Mouse (Mus musculus): ENCODE results near the gene Kmt5b. TPM values are rescaled to one million over a fixed set of nuclear protein-coding genes. Genes with fewer than 3 reads are reported as not detected.

Gene Kmt5b
- polyA plus RNA-seq, 1 experiment from 2014 or later: 6.2 TPM

DNA sequence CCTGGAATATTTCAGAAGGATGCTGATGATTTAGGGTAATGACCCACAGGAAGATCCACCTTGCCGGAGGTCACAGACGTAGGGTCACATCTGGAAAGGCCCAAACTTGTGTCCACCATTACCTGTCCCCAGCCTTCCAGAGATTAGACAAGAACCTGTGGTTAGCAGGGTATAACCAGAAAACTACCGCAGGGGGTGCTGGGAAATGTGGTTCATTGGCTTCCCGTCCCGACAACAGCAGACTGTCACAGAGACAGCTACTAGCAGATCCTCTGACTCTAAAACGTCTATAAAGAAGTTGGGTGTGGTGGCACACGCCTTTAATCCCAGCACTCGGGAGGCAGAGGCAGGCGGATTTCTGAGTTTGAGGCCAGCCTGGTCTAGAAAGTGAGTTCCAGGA is 69.6 kb downstream of the Kmt5b start:
- Histone ChIP-seq H3K9me3 (ENCODE audit: low read length) (no peaks in the 10 kb centered on the region), H3K9ac (replicated peaks) (no peak overlapping the region), H3K4me1 (ENCODE audit: insufficient read depth) (peaks cover 21% of the 10 kb centered on the region), H3K4me3 (ENCODE audit: low read depth, low read length) (no peak overlapping the region), H3K27ac (ENCODE audit: low read depth) (no peak overlapping the region), H3K36me3 (replicated peaks; ENCODE audit: insufficient read depth, low read length) (no peaks in the 10 kb centered on the region), H3K27me3 (ENCODE audit: insufficient read depth, low read length) (no peaks in the 10 kb centered on the region), H3K4me2 (ENCODE audit: low read depth, low read length) (no peak overlapping the region)
- ATAC-seq (no peak), DNase-seq (no peak)
- WGBS (ENCODE audit: insufficient replicate concordance): 77% methylated on average over 9 of the region's 9 CpGs
- no peak for TF ChIP-seq CTCF (IDR thresholded peaks at IDR 0.05; ENCODE audit: low read depth)
- no peak for TF ChIP-seq EP300 (IDR thresholded peaks at IDR 0.05; ENCODE audit: low read depth)

DNA sequence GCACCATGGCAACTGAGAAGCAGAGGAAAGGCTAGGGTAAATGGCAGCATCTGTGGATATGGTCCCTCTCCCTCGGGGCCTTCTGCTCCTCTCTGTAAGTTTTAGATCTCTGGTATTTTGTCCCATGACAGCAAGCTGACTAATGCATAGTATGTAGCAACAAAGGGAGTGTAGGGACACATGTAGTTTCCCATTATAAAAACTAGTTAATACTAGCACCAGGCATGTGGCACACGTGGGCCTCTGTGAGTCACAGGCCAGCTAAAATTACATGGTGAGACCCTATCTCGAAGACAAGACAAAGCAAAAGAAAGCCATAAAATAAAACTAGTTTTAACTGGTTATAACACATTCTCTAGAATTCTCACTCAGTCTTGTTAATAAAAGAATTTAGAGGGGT is 71.7 kb downstream of the Kmt5b start:
- Histone ChIP-seq H3K4me3 (ENCODE audit: low read depth, low read length) (no peak overlapping the region), H3K4me1 (ENCODE audit: insufficient read depth) (peaks cover 11% of the 10 kb centered on the region), H3K4me2 (ENCODE audit: low read depth, low read length) (no peak overlapping the region), H3K9ac (replicated peaks) (no peak overlapping the region), H3K9me3 (ENCODE audit: low read length) (no peaks in the 10 kb centered on the region), H3K27ac (ENCODE audit: low read depth) (no peak overlapping the region), H3K27me3 (ENCODE audit: insufficient read depth, low read length) (no peaks in the 10 kb centered on the region), H3K36me3 (replicated peaks; ENCODE audit: insufficient read depth, low read length) (no peaks in the 10 kb centered on the region)
- WGBS (ENCODE audit: insufficient replicate concordance): 74% methylated on average over 3 of the region's 3 CpGs
- DNase-seq: no peak
- TF ChIP-seq EP300 (IDR thresholded peaks at IDR 0.05; ENCODE audit: low read depth) (no peak), CTCF (IDR thresholded peaks at IDR 0.05; ENCODE audit: low read depth) (no peak)
- no peak for ATAC-seq

DNA sequence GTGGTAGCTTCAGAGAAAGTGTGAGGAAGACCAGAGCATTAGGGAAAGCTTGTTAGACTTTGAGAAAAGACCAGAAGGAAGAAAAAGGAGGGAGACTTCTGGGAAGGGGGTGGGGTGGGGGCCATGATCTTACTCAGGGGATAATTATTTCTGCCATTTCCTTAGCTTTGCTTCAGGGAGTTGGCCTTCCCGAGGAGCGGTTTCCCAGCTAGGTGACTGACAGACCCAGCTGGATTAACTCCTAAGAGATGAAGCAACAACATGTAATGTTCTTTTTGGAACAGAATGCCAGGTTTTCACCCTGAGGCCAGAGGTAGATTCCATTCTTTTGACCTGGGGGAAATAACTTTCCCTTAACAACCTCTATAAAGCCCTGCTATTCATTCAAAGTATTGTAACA is 72.5 kb downstream of the Kmt5b start:
- WGBS (ENCODE audit: insufficient replicate concordance): 66% methylated on average over 2 of the region's 2 CpGs
- H3K27me3 ChIP-seq (ENCODE audit: insufficient read depth, low read length): no peaks in the 10 kb centered on the region
- TF ChIP-seq EP300 (IDR thresholded peaks at IDR 0.05; ENCODE audit: low read depth) (no peak), CTCF (IDR thresholded peaks at IDR 0.05; ENCODE audit: low read depth) (no peak)
- DNase-seq: no peak
- H3K4me3 ChIP-seq (ENCODE audit: low read depth, low read length): no peak overlapping the region
- H3K9ac ChIP-seq (replicated peaks): no peak overlapping the region; the same call in 1 of the 2 replicates
- no peak overlapping the region for H3K27ac ChIP-seq (ENCODE audit: low read depth)
- no peak for ATAC-seq
- peaks cover 7% of the 10 kb centered on the region; the same call in 1 of the 2 replicates for H3K4me1 ChIP-seq (ENCODE audit: insufficient read depth)
- H3K9me3 ChIP-seq (ENCODE audit: low read length): no peaks in the 10 kb centered on the region
- no peaks in the 10 kb centered on the region for H3K36me3 ChIP-seq (replicated peaks; ENCODE audit: insufficient read depth, low read length)
- H3K4me2 ChIP-seq (ENCODE audit: low read depth, low read length): no peak overlapping the region

DNA sequence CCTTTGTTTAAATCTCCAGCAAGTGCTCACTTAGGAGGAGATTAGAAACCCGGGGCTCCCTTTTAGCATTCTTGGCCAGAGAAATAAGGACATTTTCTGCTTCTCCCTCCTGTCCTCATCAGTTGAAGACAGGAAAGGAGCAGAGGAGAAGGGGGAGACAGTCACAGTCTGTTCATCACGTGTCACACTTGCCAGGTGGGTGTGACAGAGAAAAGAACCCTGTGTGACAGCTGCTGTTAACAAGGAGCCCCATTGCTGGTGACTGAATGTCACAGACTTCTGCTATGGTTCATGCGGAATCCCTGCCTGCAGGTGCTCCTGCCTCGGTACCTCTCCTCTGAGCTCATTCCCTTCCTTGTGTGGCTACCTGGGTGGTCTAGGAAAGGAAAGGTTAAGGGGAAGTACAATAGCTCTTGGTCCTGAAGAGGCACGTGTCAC is 73.0 kb downstream of the Kmt5b start:
- no peak for DNase-seq
- no peak overlapping the region for H3K9ac ChIP-seq (replicated peaks)
- no peak overlapping the region for H3K4me2 ChIP-seq (ENCODE audit: low read depth, low read length)

DNA sequence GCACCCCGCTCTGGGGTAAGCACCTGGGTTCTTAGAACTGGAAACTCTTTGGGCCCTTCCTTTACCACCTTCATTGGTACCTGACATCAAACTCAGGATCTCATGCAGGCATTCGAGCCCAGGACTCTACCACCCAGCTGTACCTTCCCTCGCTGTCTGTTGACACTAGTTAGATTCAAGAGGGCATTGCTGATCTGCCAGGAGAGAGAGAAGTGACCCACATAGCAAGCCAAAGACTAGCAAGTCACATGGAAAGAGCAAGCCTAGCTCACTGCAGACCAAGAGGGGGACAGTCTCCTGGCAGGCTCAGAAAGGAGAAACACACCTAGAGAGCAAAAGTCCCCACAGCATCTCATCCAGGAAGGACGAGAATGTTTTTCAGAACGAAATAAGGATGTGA is 73.5 kb downstream of the Kmt5b start:
- WGBS (ENCODE audit: insufficient replicate concordance): 78% methylated on average over 5 of the region's 5 CpGs
- Histone ChIP-seq H3K4me1 (ENCODE audit: insufficient read depth) (peaks cover 10% of the 10 kb centered on the region), H3K27me3 (ENCODE audit: insufficient read depth, low read length) (no peaks in the 10 kb centered on the region), H3K9ac (replicated peaks) (no peak overlapping the region), H3K27ac (ENCODE audit: low read depth) (no peak overlapping the region), H3K4me3 (ENCODE audit: low read depth, low read length) (no peak overlapping the region), H3K9me3 (ENCODE audit: low read length) (no peaks in the 10 kb centered on the region), H3K4me2 (ENCODE audit: low read depth, low read length) (no peak overlapping the region), H3K36me3 (replicated peaks; ENCODE audit: insufficient read depth, low read length) (no peaks in the 10 kb centered on the region)
- DNase-seq: no peak
- no peak for ATAC-seq
- TF ChIP-seq EP300 (IDR thresholded peaks at IDR 0.05; ENCODE audit: low read depth) (no peak), CTCF (IDR thresholded peaks at IDR 0.05; ENCODE audit: low read depth) (no peak)

More for the DNA sequence above, 73.0 kb downstream of the Kmt5b start:
- no peaks in the 10 kb centered on the region for H3K36me3 ChIP-seq (replicated peaks; ENCODE audit: insufficient read depth, low read length)
- H3K27ac ChIP-seq (ENCODE audit: low read depth): no peak overlapping the region
- H3K4me3 ChIP-seq (ENCODE audit: low read depth, low read length): no peak overlapping the region
- no peak for ATAC-seq
- no peaks in the 10 kb centered on the region for H3K27me3 ChIP-seq (ENCODE audit: insufficient read depth, low read length)
- H3K9me3 ChIP-seq (ENCODE audit: low read length): no peaks in the 10 kb centered on the region
- TF ChIP-seq EP300 (IDR thresholded peaks at IDR 0.05; ENCODE audit: low read depth): no peak
- peaks cover 8% of the 10 kb centered on the region; the same call in 1 of the 2 replicates for H3K4me1 ChIP-seq (ENCODE audit: insufficient read depth)
- WGBS (ENCODE audit: insufficient replicate concordance): 57% methylated on average over 5 of the region's 5 CpGs

DNA sequence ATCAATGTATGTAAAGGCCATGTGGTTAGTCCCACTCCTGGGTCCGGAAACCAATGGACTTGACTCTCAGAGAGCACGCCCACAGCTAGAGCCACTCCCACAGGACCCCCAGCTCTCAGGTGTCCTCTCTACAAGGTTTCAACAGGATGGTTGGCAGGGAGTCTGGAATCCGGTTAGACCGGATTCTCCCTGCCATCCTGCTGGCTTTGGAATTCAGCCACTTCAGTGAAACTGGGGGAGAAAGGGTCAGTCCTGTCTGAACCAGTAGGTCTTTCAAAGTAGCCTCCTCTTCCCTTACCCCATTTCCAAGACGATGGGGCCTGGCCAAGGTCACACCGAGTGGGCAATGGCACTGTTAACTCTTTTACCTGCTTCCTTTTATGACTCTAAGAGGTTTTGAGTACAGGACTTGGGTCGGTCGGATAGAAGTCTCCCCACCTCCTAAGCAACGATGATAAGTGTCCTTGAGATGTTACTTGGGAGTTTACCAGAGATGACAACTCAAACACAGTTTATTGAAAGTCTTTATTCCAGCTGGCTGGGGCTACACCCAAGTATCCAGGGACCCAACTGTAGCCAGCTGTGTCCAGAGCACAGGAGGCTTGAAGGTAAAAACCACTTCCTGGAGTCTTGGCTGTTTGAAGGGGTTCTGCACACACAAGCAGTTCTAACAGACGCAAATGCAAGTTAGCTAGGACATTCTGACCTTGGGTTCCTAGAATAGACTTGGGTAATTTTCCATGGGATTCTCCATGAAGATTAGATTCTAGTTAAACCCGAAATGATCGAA is 75.3 kb downstream of the Kmt5b start:
- Histone ChIP-seq H3K4me1 (ENCODE audit: insufficient read depth) (peaks cover 21% of the 10 kb centered on the region), H3K27me3 (ENCODE audit: insufficient read depth, low read length) (no peaks in the 10 kb centered on the region), H3K4me3 (ENCODE audit: low read depth, low read length) (no peak overlapping the region), H3K36me3 (replicated peaks; ENCODE audit: insufficient read depth, low read length) (no peaks in the 10 kb centered on the region), H3K27ac (ENCODE audit: low read depth) (no peak overlapping the region), H3K9ac (replicated peaks) (no peak overlapping the region), H3K4me2 (ENCODE audit: low read depth, low read length) (no peak overlapping the region), H3K9me3 (ENCODE audit: low read length) (no peaks in the 10 kb centered on the region)
- TF ChIP-seq EP300 (IDR thresholded peaks at IDR 0.05; ENCODE audit: low read depth) (no peak), CTCF (IDR thresholded peaks at IDR 0.05; ENCODE audit: low read depth) (no peak)
- DNase-seq (no peak), ATAC-seq (no peak)
- WGBS (ENCODE audit: insufficient replicate concordance): 61% methylated on average over 12 of the region's 12 CpGs

Data from liver, postnatal 0 days (tissue).